Mouse (Mus musculus): ENCODE data around the gene Cdh1. TPM values are rescaled to one million over a fixed set of nuclear protein-coding genes. Genes with fewer than 3 reads are reported as not detected.

Cdh1 gene
- polyA plus RNA-seq, 1 experiment: 1.5 TPM

- TF ChIP-seq POLR2A (IDR thresholded peaks at IDR 0.05; ENCODE audit: low read depth, low read length) (no peak), CTCF (IDR thresholded peaks at IDR 0.05; ENCODE audit: extremely low read depth, insufficient read depth, insufficient read length, insufficient replicate concordance) (no peak)
- WGBS: 92% methylated on average over 5 of the region's 5 CpGs
- no peak overlapping the region for H3K27ac ChIP-seq (ENCODE audit: insufficient read depth, low read length)
- H3K36me3 ChIP-seq (ENCODE audit: control insufficient read depth, insufficient read depth, low read length): no peaks in the 10 kb centered on the region
- no peaks in the 10 kb centered on the region for H3K4me1 ChIP-seq (ENCODE audit: control insufficient read depth, insufficient read depth, insufficient read length)
- DNase-seq (ENCODE audit: low read depth in 1 of 2, low spot score in 2 of 2): no peak
- no peaks in the 10 kb centered on the region for H3K27me3 ChIP-seq (ENCODE audit: control insufficient read depth, insufficient read depth, low read length)
- no peak overlapping the region for H3K4me3 ChIP-seq (ENCODE audit: extremely low read depth, insufficient read depth, insufficient read length)
These were observed 28.8 kb downstream of the Cdh1 start for GRCm38 (mm10) chr8:106631904-106632303.

DNA sequence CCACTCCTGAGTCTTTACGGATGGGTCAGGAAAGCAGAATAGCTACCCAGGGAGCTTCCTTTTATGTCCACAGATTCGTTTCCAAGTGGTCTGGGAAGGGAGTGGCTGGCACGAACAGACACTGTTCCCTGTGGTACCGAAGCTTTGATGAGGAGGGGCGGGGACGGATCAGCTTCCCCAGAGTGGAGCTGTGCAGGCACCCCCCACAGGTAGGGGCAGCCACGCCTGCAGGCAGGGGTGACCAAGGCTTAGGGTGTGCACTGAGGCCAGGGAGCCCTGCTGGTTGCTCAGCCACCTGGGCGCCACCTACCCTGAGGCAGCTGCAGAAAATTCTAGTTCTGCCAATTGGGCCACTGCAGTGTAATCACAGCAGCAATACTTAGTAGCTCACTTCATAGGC, 29.5 kb downstream of the Cdh1 start:
- H3K4me3 ChIP-seq (ENCODE audit: extremely low read depth, insufficient read depth, insufficient read length): no peak overlapping the region
- no peaks in the 10 kb centered on the region for H3K27me3 ChIP-seq (ENCODE audit: control insufficient read depth, insufficient read depth, low read length)
- 74% methylated on average over 8 of the region's 8 CpGs for WGBS
- H3K4me1 ChIP-seq (ENCODE audit: control insufficient read depth, insufficient read depth, insufficient read length): no peaks in the 10 kb centered on the region
- DNase-seq (ENCODE audit: low read depth in 1 of 2, low spot score in 2 of 2): no peak
- no peaks in the 10 kb centered on the region for H3K36me3 ChIP-seq (ENCODE audit: control insufficient read depth, insufficient read depth, low read length)
- H3K27ac ChIP-seq (ENCODE audit: insufficient read depth, low read length): no peak overlapping the region
- TF ChIP-seq CTCF (IDR thresholded peaks at IDR 0.05; ENCODE audit: extremely low read depth, insufficient read depth, insufficient read length, insufficient replicate concordance) (no peak), POLR2A (IDR thresholded peaks at IDR 0.05; ENCODE audit: low read depth, low read length) (no peak)

GRCm38 (mm10) chr8:106633361-106634158, 30.4 kb downstream of the Cdh1 start:
- H3K27me3 ChIP-seq (ENCODE audit: control insufficient read depth, insufficient read depth, low read length): no peaks in the 10 kb centered on the region
- TF ChIP-seq POLR2A (IDR thresholded peaks at IDR 0.05; ENCODE audit: low read depth, low read length) (no peak), CTCF (IDR thresholded peaks at IDR 0.05; ENCODE audit: extremely low read depth, insufficient read depth, insufficient read length, insufficient replicate concordance) (no peak)
- H3K4me1 ChIP-seq (ENCODE audit: control insufficient read depth, insufficient read depth, insufficient read length): no peaks in the 10 kb centered on the region
- no peaks in the 10 kb centered on the region for H3K36me3 ChIP-seq (ENCODE audit: control insufficient read depth, insufficient read depth, low read length)
- DNase-seq (ENCODE audit: low read depth in 1 of 2, low spot score in 2 of 2): peak in 1 of 2 experiments; percentile 7
- no peak overlapping the region for H3K4me3 ChIP-seq (ENCODE audit: extremely low read depth, insufficient read depth, insufficient read length)
- WGBS: 63% methylated on average over 17 of the region's 17 CpGs
- no peak overlapping the region for H3K27ac ChIP-seq (ENCODE audit: insufficient read depth, low read length)

GRCm38 (mm10) chr8:106635284-106635683, 32.1 kb downstream of the Cdh1 start:
- no peak overlapping the region for H3K4me3 ChIP-seq (ENCODE audit: extremely low read depth, insufficient read depth, insufficient read length)
- H3K4me1 ChIP-seq (ENCODE audit: control insufficient read depth, insufficient read depth, insufficient read length): no peaks in the 10 kb centered on the region
- no peaks in the 10 kb centered on the region for H3K27me3 ChIP-seq (ENCODE audit: control insufficient read depth, insufficient read depth, low read length)
- H3K36me3 ChIP-seq (ENCODE audit: control insufficient read depth, insufficient read depth, low read length): no peaks in the 10 kb centered on the region
- H3K27ac ChIP-seq (ENCODE audit: insufficient read depth, low read length): no peak overlapping the region
- no peak for TF ChIP-seq POLR2A (IDR thresholded peaks at IDR 0.05; ENCODE audit: low read depth, low read length)
- no peak for TF ChIP-seq CTCF (IDR thresholded peaks at IDR 0.05; ENCODE audit: extremely low read depth, insufficient read depth, insufficient read length, insufficient replicate concordance)
- 16% methylated on average over 5 of the region's 5 CpGs for WGBS
- no peak for DNase-seq (ENCODE audit: low read depth in 1 of 2, low spot score in 2 of 2)

DNA sequence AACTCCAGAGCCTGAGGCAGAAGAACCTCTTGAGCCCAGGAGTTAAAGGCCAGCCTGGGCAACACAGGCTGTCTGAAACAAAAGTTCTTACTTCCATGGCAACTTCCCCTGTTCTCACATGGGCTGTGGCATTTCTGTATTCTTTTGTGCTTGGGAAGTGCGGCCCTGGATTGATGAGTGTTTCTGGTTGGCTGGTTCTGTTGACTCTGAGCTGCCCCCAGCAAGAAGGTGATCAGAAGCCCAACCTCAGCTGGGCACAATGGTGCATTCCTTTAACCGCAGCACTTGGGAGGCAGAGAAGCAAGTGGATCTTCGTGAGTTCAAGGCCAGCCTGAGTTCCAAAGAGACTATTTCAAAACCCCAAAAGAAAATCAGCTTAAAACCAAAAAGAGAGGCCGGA, 34.3 kb downstream of the Cdh1 start:
- H3K27me3 ChIP-seq (ENCODE audit: control insufficient read depth, insufficient read depth, low read length): no peaks in the 10 kb centered on the region
- H3K4me1 ChIP-seq (ENCODE audit: control insufficient read depth, insufficient read depth, insufficient read length): no peaks in the 10 kb centered on the region; the same call in 1 of the 2 replicates
- no peaks in the 10 kb centered on the region for H3K36me3 ChIP-seq (ENCODE audit: control insufficient read depth, insufficient read depth, low read length)
- 95% methylated on average over 4 of the region's 4 CpGs for WGBS
- H3K4me3 ChIP-seq (ENCODE audit: extremely low read depth, insufficient read depth, insufficient read length): no peak overlapping the region
- no peak overlapping the region for H3K27ac ChIP-seq (ENCODE audit: insufficient read depth, low read length)
- no peak for DNase-seq (ENCODE audit: low read depth in 1 of 2, low spot score in 2 of 2)
- no peak for TF ChIP-seq POLR2A (IDR thresholded peaks at IDR 0.05; ENCODE audit: low read depth, low read length)

DNA sequence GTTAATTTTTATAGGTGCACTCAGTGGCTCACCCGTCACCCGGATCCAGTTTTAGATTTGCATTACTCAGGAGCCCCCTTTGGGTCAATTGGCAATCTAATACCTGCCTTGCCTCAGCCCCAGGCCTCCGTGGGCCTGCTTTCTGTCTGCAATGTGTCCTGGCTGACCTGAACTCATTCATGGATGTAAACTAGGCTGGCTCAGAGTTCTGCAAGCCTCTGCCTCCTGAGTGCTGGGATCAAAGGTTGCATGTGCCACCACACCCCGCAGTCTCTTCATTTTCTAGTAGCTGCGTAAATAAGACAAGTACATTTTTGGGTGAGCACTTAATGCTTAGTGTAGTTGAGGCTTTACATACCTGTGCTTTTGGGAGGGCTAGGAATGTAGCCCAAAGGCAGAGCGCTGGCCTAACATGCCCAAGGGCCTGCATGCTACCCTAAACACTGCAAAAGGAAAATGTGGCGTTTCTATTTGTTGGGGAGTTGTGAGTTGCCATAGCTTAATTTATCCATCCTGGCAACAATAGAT, 35.7 kb downstream of the Cdh1 start:
- Histone ChIP-seq H3K4me1 (ENCODE audit: control insufficient read depth, insufficient read depth, insufficient read length) (no peaks in the 10 kb centered on the region; the same call in 1 of the 2 replicates), H3K27me3 (ENCODE audit: control insufficient read depth, insufficient read depth, low read length) (no peaks in the 10 kb centered on the region), H3K27ac (ENCODE audit: insufficient read depth, low read length) (no peak overlapping the region), H3K4me3 (ENCODE audit: extremely low read depth, insufficient read depth, insufficient read length) (no peak overlapping the region), H3K36me3 (ENCODE audit: control insufficient read depth, insufficient read depth, low read length) (no peaks in the 10 kb centered on the region)
- no peak for TF ChIP-seq POLR2A (IDR thresholded peaks at IDR 0.05; ENCODE audit: low read depth, low read length)
- no peak for TF ChIP-seq CTCF (IDR thresholded peaks at IDR 0.05; ENCODE audit: extremely low read depth, insufficient read depth, insufficient read length, insufficient replicate concordance)
- DNase-seq (ENCODE audit: low read depth in 1 of 2, low spot score in 2 of 2): no peak
- WGBS: 94% methylated on average over 7 of the region's 7 CpGs

DNA sequence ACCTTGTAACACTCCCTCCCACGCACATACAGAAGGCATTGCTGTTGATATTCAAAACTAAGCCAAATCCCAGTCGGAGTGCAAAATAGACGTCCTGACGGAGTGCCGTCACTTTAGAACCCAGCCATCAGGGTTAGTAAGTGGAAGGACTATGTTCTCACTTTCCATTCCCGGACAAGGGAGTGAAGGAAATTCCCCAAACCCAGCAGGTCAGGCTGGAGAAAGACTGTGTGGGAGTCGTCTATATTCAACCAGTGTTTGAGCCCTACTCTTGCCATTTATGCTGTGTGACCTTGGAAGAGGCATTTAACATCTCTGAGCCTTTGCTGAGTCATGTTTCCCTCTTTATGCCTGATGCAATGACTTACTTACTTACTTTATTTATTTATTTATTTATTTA, 37.1 kb downstream of the Cdh1 start:
- no peak for DNase-seq (ENCODE audit: low read depth in 1 of 2, low spot score in 2 of 2)
- TF ChIP-seq POLR2A (IDR thresholded peaks at IDR 0.05; ENCODE audit: low read depth, low read length) (no peak), CTCF (IDR thresholded peaks at IDR 0.05; ENCODE audit: extremely low read depth, insufficient read depth, insufficient read length, insufficient replicate concordance) (no peak)
- H3K4me1 ChIP-seq (ENCODE audit: control insufficient read depth, insufficient read depth, insufficient read length): no peaks in the 10 kb centered on the region; the same call in 1 of the 2 replicates
- H3K27ac ChIP-seq (ENCODE audit: insufficient read depth, low read length): no peak overlapping the region
- WGBS: 90% methylated on average over 7 of the region's 7 CpGs
- no peaks in the 10 kb centered on the region for H3K27me3 ChIP-seq (ENCODE audit: control insufficient read depth, insufficient read depth, low read length)
- H3K36me3 ChIP-seq (ENCODE audit: control insufficient read depth, insufficient read depth, low read length): no peaks in the 10 kb centered on the region
- H3K4me3 ChIP-seq (ENCODE audit: extremely low read depth, insufficient read depth, insufficient read length): no peak overlapping the region

All from spleen, adult 2 months (tissue).